Mouse (Mus musculus): ENCODE measurements around the gene Cdh6. TPM values are rescaled to one million over a fixed set of nuclear protein-coding genes. Genes with fewer than 3 reads are reported as not detected.

The Cdh6 gene
- polyA plus RNA-seq, 1 experiment from 2014 or later, result 2.0 TPM

GRCm38 (mm10) chr15:13155418-13155817 lies 18.1 kb downstream of the Cdh6 start:
- H3K4me3 ChIP-seq (ENCODE audit: control insufficient read depth in 1 of 2, insufficient read depth in 1 of 2, low read depth in 1 of 2, low read length in 2 of 2), result no peak overlapping the region
- H3K4me2 ChIP-seq (ENCODE audit: low read length), result no peak overlapping the region
- no peaks in the 10 kb centered on the region for H3K9me3 ChIP-seq (ENCODE audit: control insufficient read depth, low read length)
- H3K9ac ChIP-seq (ENCODE audit: low read length), result no peak overlapping the region
- no peaks in the 10 kb centered on the region for H3K36me3 ChIP-seq (ENCODE audit: control insufficient read depth, insufficient read depth, low read length)
- H3K4me1 ChIP-seq (ENCODE audit: control insufficient read depth in 2 of 2, insufficient read depth in 2 of 2, low read length in 2 of 2), result no peaks in the 10 kb centered on the region; a peak in 1 of 4 replicates
- 71% methylated on average over 6 of the region's 6 CpGs for WGBS
- no peaks in the 10 kb centered on the region for H3K27me3 ChIP-seq (ENCODE audit: control insufficient read depth, insufficient read depth, low read length)
- no peak for ATAC-seq (ENCODE audit: insufficient number of reproducible peaks, insufficient read depth, low FRiP score, low read depth)
- no peak overlapping the region for H3K27ac ChIP-seq (replicated peaks in 1 of 2; ENCODE audit: control insufficient read depth in 1 of 2, insufficient read depth in 1 of 2, low read depth in 2 of 2, low read length in 2 of 2)

GRCm38 (mm10) chr15:13141983-13142382 lies 31.5 kb downstream of the Cdh6 start:
- H3K9ac ChIP-seq (ENCODE audit: low read length), result no peak overlapping the region
- ATAC-seq (ENCODE audit: insufficient number of reproducible peaks, insufficient read depth, low FRiP score, low read depth), result no peak
- WGBS, result 71% methylated on average over 4 of the region's 4 CpGs

GRCm38 (mm10) chr15:13139662-13140061 lies 33.8 kb downstream of the Cdh6 start:
- no peak overlapping the region for H3K4me2 ChIP-seq (ENCODE audit: low read length)
- no peak for ATAC-seq (ENCODE audit: insufficient number of reproducible peaks, insufficient read depth, low FRiP score, low read depth)
- H3K9me3 ChIP-seq (ENCODE audit: control insufficient read depth, low read length), result no peaks in the 10 kb centered on the region
- no peaks in the 10 kb centered on the region for H3K4me1 ChIP-seq (ENCODE audit: control insufficient read depth in 2 of 2, insufficient read depth in 2 of 2, low read length in 2 of 2)
- no peak overlapping the region for H3K4me3 ChIP-seq (ENCODE audit: control insufficient read depth in 1 of 2, insufficient read depth in 1 of 2, low read depth in 1 of 2, low read length in 2 of 2)
- H3K27ac ChIP-seq (replicated peaks in 1 of 2; ENCODE audit: control insufficient read depth in 1 of 2, insufficient read depth in 1 of 2, low read depth in 2 of 2, low read length in 2 of 2), result no peak overlapping the region
- no peak overlapping the region for H3K9ac ChIP-seq (ENCODE audit: low read length)
- H3K27me3 ChIP-seq (ENCODE audit: control insufficient read depth, insufficient read depth, low read length), result no peaks in the 10 kb centered on the region
- H3K36me3 ChIP-seq (ENCODE audit: control insufficient read depth, insufficient read depth, low read length), result no peaks in the 10 kb centered on the region
- 78% methylated on average over 5 of the region's 5 CpGs for WGBS

More at GRCm38 (mm10) chr15:13141983-13142382, 31.5 kb downstream of the Cdh6 start:
- Histone ChIP-seq H3K36me3 (ENCODE audit: control insufficient read depth, insufficient read depth, low read length) (no peaks in the 10 kb centered on the region), H3K27me3 (ENCODE audit: control insufficient read depth, insufficient read depth, low read length) (no peaks in the 10 kb centered on the region), H3K4me1 (ENCODE audit: control insufficient read depth in 2 of 2, insufficient read depth in 2 of 2, low read length in 2 of 2) (no peaks in the 10 kb centered on the region), H3K4me3 (ENCODE audit: control insufficient read depth in 1 of 2, insufficient read depth in 1 of 2, low read depth in 1 of 2, low read length in 2 of 2) (no peak overlapping the region), H3K4me2 (ENCODE audit: low read length) (no peak overlapping the region), H3K9me3 (ENCODE audit: control insufficient read depth, low read length) (no peaks in the 10 kb centered on the region), H3K27ac (replicated peaks in 1 of 2; ENCODE audit: control insufficient read depth in 1 of 2, insufficient read depth in 1 of 2, low read depth in 2 of 2, low read length in 2 of 2) (no peak overlapping the region)

- Histone ChIP-seq H3K4me1 (ENCODE audit: control insufficient read depth in 2 of 2, insufficient read depth in 2 of 2, low read length in 2 of 2) (no peaks in the 10 kb centered on the region), H3K9ac (ENCODE audit: low read length) (no peak overlapping the region), H3K27me3 (ENCODE audit: control insufficient read depth, insufficient read depth, low read length) (no peaks in the 10 kb centered on the region), H3K27ac (replicated peaks in 1 of 2; ENCODE audit: control insufficient read depth in 1 of 2, insufficient read depth in 1 of 2, low read depth in 2 of 2, low read length in 2 of 2) (no peak overlapping the region), H3K36me3 (ENCODE audit: control insufficient read depth, insufficient read depth, low read length) (no peaks in the 10 kb centered on the region), H3K4me2 (ENCODE audit: low read length) (no peak overlapping the region), H3K9me3 (ENCODE audit: control insufficient read depth, low read length) (no peaks in the 10 kb centered on the region), H3K4me3 (ENCODE audit: control insufficient read depth in 1 of 2, insufficient read depth in 1 of 2, low read depth in 1 of 2, low read length in 2 of 2) (no peak overlapping the region)
- ATAC-seq (ENCODE audit: insufficient number of reproducible peaks, insufficient read depth, low FRiP score, low read depth), result no peak
- WGBS, result 84% methylated on average over 6 of the region's 6 CpGs
These were observed 36.3 kb downstream of the Cdh6 start for GRCm38 (mm10) chr15:13137166-13137565.

GRCm38 (mm10) chr15:13134086-13134485 lies 39.4 kb downstream of the Cdh6 start:
- H3K4me3 ChIP-seq (ENCODE audit: control insufficient read depth in 1 of 2, insufficient read depth in 1 of 2, low read depth in 1 of 2, low read length in 2 of 2), result no peak overlapping the region
- H3K27ac ChIP-seq (replicated peaks in 1 of 2; ENCODE audit: control insufficient read depth in 1 of 2, insufficient read depth in 1 of 2, low read depth in 2 of 2, low read length in 2 of 2), result no peak overlapping the region
- H3K4me1 ChIP-seq (ENCODE audit: control insufficient read depth in 2 of 2, insufficient read depth in 2 of 2, low read length in 2 of 2), result no peaks in the 10 kb centered on the region
- H3K27me3 ChIP-seq (ENCODE audit: control insufficient read depth, insufficient read depth, low read length), result no peaks in the 10 kb centered on the region
- no peaks in the 10 kb centered on the region for H3K36me3 ChIP-seq (ENCODE audit: control insufficient read depth, insufficient read depth, low read length)
- H3K4me2 ChIP-seq (ENCODE audit: low read length), result no peak overlapping the region
- WGBS, result 76% methylated on average over 1 of the region's 1 CpGs
- no peak overlapping the region for H3K9ac ChIP-seq (ENCODE audit: low read length)
- no peaks in the 10 kb centered on the region for H3K9me3 ChIP-seq (ENCODE audit: control insufficient read depth, low read length)
- ATAC-seq (ENCODE audit: insufficient number of reproducible peaks, insufficient read depth, low FRiP score, low read depth), result no peak

- H3K4me3 ChIP-seq (ENCODE audit: control insufficient read depth in 1 of 2, insufficient read depth in 1 of 2, low read depth in 1 of 2, low read length in 2 of 2), result no peak overlapping the region
- WGBS, result 92% methylated on average over 8 of the region's 8 CpGs
- H3K4me1 ChIP-seq (ENCODE audit: control insufficient read depth in 2 of 2, insufficient read depth in 2 of 2, low read length in 2 of 2), result no peaks in the 10 kb centered on the region
- H3K9me3 ChIP-seq (ENCODE audit: control insufficient read depth, low read length), result no peaks in the 10 kb centered on the region
- no peak for ATAC-seq (ENCODE audit: insufficient number of reproducible peaks, insufficient read depth, low FRiP score, low read depth)
- H3K27me3 ChIP-seq (ENCODE audit: control insufficient read depth, insufficient read depth, low read length), result no peaks in the 10 kb centered on the region
- H3K9ac ChIP-seq (ENCODE audit: low read length), result no peak overlapping the region
- H3K36me3 ChIP-seq (ENCODE audit: control insufficient read depth, insufficient read depth, low read length), result no peaks in the 10 kb centered on the region
- H3K4me2 ChIP-seq (ENCODE audit: low read length), result no peak overlapping the region
- no peak overlapping the region for H3K27ac ChIP-seq (replicated peaks in 1 of 2; ENCODE audit: control insufficient read depth in 1 of 2, insufficient read depth in 1 of 2, low read depth in 2 of 2, low read length in 2 of 2)
These were observed 40.1 kb downstream of the Cdh6 start for GRCm38 (mm10) chr15:13133370-13133769.

GRCm38 (mm10) chr15:13132493-13132892 lies 41.0 kb downstream of the Cdh6 start:
- no peak for ATAC-seq (ENCODE audit: insufficient number of reproducible peaks, insufficient read depth, low FRiP score, low read depth)
- no peak overlapping the region for H3K27ac ChIP-seq (replicated peaks in 1 of 2; ENCODE audit: control insufficient read depth in 1 of 2, insufficient read depth in 1 of 2, low read depth in 2 of 2, low read length in 2 of 2)
- 76% methylated on average over 3 of the region's 3 CpGs for WGBS
- no peaks in the 10 kb centered on the region for H3K36me3 ChIP-seq (ENCODE audit: control insufficient read depth, insufficient read depth, low read length)
- no peaks in the 10 kb centered on the region for H3K4me1 ChIP-seq (ENCODE audit: control insufficient read depth in 2 of 2, insufficient read depth in 2 of 2, low read length in 2 of 2)
- H3K9ac ChIP-seq (ENCODE audit: low read length), result no peak overlapping the region
- H3K9me3 ChIP-seq (ENCODE audit: control insufficient read depth, low read length), result no peaks in the 10 kb centered on the region
- no peaks in the 10 kb centered on the region for H3K27me3 ChIP-seq (ENCODE audit: control insufficient read depth, insufficient read depth, low read length)
- H3K4me2 ChIP-seq (ENCODE audit: low read length), result no peak overlapping the region
- no peak overlapping the region for H3K4me3 ChIP-seq (ENCODE audit: control insufficient read depth in 1 of 2, insufficient read depth in 1 of 2, low read depth in 1 of 2, low read length in 2 of 2)

GRCm38 (mm10) chr15:13130246-13130645 lies 43.2 kb downstream of the Cdh6 start:
- WGBS, result 79% methylated on average over 5 of the region's 5 CpGs
- ATAC-seq (ENCODE audit: insufficient number of reproducible peaks, insufficient read depth, low FRiP score, low read depth), result no peak
- no peak overlapping the region for H3K4me2 ChIP-seq (ENCODE audit: low read length)
- H3K4me1 ChIP-seq (ENCODE audit: control insufficient read depth in 2 of 2, insufficient read depth in 2 of 2, low read length in 2 of 2), result no peaks in the 10 kb centered on the region
- H3K27ac ChIP-seq (replicated peaks in 1 of 2; ENCODE audit: control insufficient read depth in 1 of 2, insufficient read depth in 1 of 2, low read depth in 2 of 2, low read length in 2 of 2), result no peak overlapping the region
- no peaks in the 10 kb centered on the region for H3K27me3 ChIP-seq (ENCODE audit: control insufficient read depth, insufficient read depth, low read length)
- H3K36me3 ChIP-seq (ENCODE audit: control insufficient read depth, insufficient read depth, low read length), result no peaks in the 10 kb centered on the region
- H3K9ac ChIP-seq (ENCODE audit: low read length), result no peak overlapping the region
- H3K9me3 ChIP-seq (ENCODE audit: control insufficient read depth, low read length), result no peaks in the 10 kb centered on the region
- no peak overlapping the region for H3K4me3 ChIP-seq (ENCODE audit: control insufficient read depth in 1 of 2, insufficient read depth in 1 of 2, low read depth in 1 of 2, low read length in 2 of 2)

Measured in heart, embryonic 14.5 days (tissue).